Mouse (Mus musculus): ENCODE measurements around the gene Csf2rb.

DNA sequence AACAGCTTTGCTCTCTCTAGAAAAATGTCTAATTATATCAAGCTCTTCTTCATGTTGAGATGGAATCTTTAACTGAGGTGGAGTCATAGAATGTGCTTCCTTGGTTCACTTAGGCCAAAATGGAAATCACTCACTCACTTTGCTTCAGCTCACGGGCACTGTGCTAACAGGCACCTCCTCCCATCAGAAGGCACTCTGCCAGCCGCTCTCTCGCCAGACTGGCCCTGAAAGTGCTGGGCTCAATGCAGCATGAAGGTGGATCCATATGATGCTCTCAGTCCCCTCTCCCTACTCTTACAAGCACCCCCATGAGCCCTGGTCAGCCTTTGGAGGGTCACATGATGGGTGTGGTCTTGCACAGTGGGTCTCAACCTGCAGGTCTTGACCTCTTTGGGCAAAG, 48.7 kb downstream of the Csf2rb start:
- TF ChIP-seq GATA1 (IDR thresholded peaks at IDR 0.05; ENCODE audit: borderline replicate concordance, low read length) (no peak), FLI1 (IDR thresholded peaks at IDR 0.05; ENCODE audit: low read length) (no peak)
